Mouse (Mus musculus): ENCODE data around the gene Hnrnph2. TPM values are rescaled to one million over a fixed set of nuclear protein-coding genes. Genes with fewer than 3 reads are reported as not detected.

Gene Hnrnph2
- total RNA-seq, 2 experiments from 2014 or later: 47.6 to 49.5 TPM

- peak; percentile 42 for DNase-seq
Observed at GRCm38 (mm10) chrX:134612285-134612959, 11.4 kb downstream of the Hnrnph2 start.

- no peak for DNase-seq
Observed at GRCm38 (mm10) chrX:134614306-134614705, 13.3 kb downstream of the Hnrnph2 start.

GRCm38 (mm10) chrX:134619695-134620094 is 18.7 kb downstream of the Hnrnph2 start:
- no peak for DNase-seq

GRCm38 (mm10) chrX:134620254-134620865 is 19.4 kb downstream of the Hnrnph2 start:
- DNase-seq: no peak

- no peak for DNase-seq
Observed at GRCm38 (mm10) chrX:134621685-134622084, 20.7 kb downstream of the Hnrnph2 start.

- DNase-seq: no peak
Observed at GRCm38 (mm10) chrX:134623350-134623749, 22.4 kb downstream of the Hnrnph2 start.

- DNase-seq: no peak
Observed at GRCm38 (mm10) chrX:134628200-134628599, 27.2 kb downstream of the Hnrnph2 start.

- DNase-seq: no peak
Observed at GRCm38 (mm10) chrX:134632710-134633109, 31.7 kb downstream of the Hnrnph2 start.

GRCm38 (mm10) chrX:134635111-134635510 is 34.1 kb downstream of the Hnrnph2 start:
- no peak for DNase-seq

GRCm38 (mm10) chrX:134635860-134636259 is 34.9 kb downstream of the Hnrnph2 start:
- no peak for DNase-seq

- DNase-seq: no peak
Observed at GRCm38 (mm10) chrX:134641000-134641760, 40.2 kb downstream of the Hnrnph2 start.

- DNase-seq: no peak
Observed at GRCm38 (mm10) chrX:134646338-134646737, 45.4 kb downstream of the Hnrnph2 start.

GRCm38 (mm10) chrX:134647421-134647820 is 46.4 kb downstream of the Hnrnph2 start:
- DNase-seq: no peak

- DNase-seq: peak; percentile 23
Observed at GRCm38 (mm10) chrX:134648031-134648692, 47.2 kb downstream of the Hnrnph2 start.

GRCm38 (mm10) chrX:134652061-134652460 is 51.1 kb downstream of the Hnrnph2 start:
- DNase-seq: no peak

Other genes with a start within 250 kb of the Hnrnph2 start
- gene Drp2, start 196.6 kb upstream of the Hnrnph2 start, total RNA-seq (2021): 1 to 10 TPM; 6.6 to 8.2 TPM
- not detected for gene Taf7l, start 124.7 kb upstream of the Hnrnph2 start, total RNA-seq (2021)
- gene Timm8a1, start 59.3 kb upstream of the Hnrnph2 start, total RNA-seq (2021): 10 to 100 TPM; 15.9 to 16.2 TPM
- under 1 TPM; 0.59 to 0.67 TPM for gene Btk, start 17.6 kb upstream of the Hnrnph2 start, total RNA-seq (2021)
- gene Rpl36a, start 15.5 kb upstream of the Hnrnph2 start, total RNA-seq (2021): 100 to 1,000 TPM in 1 of 2 experiments, 10 to 100 TPM in 1; 87.8 to 120 TPM
- gene Gla, start 54 bp upstream of the Hnrnph2 start, total RNA-seq (2021): 1 to 10 TPM; 1.4 to 2.1 TPM
- gene Armcx4, start 85.3 kb downstream of the Hnrnph2 start, total RNA-seq (2021): 10 to 100 TPM; 14.4 to 17.8 TPM
- gene Armcx1, start 116.8 kb downstream of the Hnrnph2 start, total RNA-seq (2021): 1 to 10 TPM; 2.8 to 3.6 TPM
- gene Armcx6, start 150.2 kb downstream of the Hnrnph2 start, total RNA-seq (2021): 1 to 10 TPM; 1.6 to 2.2 TPM
- gene Armcx3, start 155.4 kb downstream of the Hnrnph2 start, total RNA-seq (2021): 10 to 100 TPM; 24.6 to 31.7 TPM
- gene Armcx2, start 208.0 kb downstream of the Hnrnph2 start, total RNA-seq (2021): 1 to 10 TPM; 4.8 to 5.0 TPM